Mouse (Mus musculus) CD4-positive helper T cell, adult 2 months (primary cell): Measurements from ENCODE around the gene Dnajc30.
"Not testable (repeated sequence)": the region's sequence is repeated elsewhere in the genome, so short reads cannot be mapped to it uniquely, and the experiment has no call there.

Experiments used
- DNase-seq: peaks from one replicate; pipeline ENCODE4 v3.0.0-alpha.2; 2012; ENCODE audit warnings: low read depth, missing footprints, low spot score

Gene Dnajc30

GRCm38 (mm10) chr5:135064382-135064766, 372 bp downstream of the Dnajc30 start:
- DNase-seq: no peak

GRCm38 (mm10) chr5:135064909-135065446, 976 bp downstream of the Dnajc30 start, which contains the start of gene Bud23:
TSS of gene Bud23 (minus strand) at chr5:135064959.
- not testable (repeated sequence) for DNase-seq

- no peak for DNase-seq
Measured at GRCm38 (mm10) chr5:135066008-135066407, 2.0 kb downstream of the Dnajc30 start.

- no peak for DNase-seq
Measured at GRCm38 (mm10) chr5:135070448-135070847, 6.4 kb downstream of the Dnajc30 start.

- DNase-seq: no peak
Measured at GRCm38 (mm10) chr5:135072061-135072460, 8.1 kb downstream of the Dnajc30 start.

- DNase-seq: no peak
Measured at GRCm38 (mm10) chr5:135072720-135073119, 8.7 kb downstream of the Dnajc30 start.

GRCm38 (mm10) chr5:135073349-135074150, 9.5 kb downstream of the Dnajc30 start:
- DNase-seq: no peak

- DNase-seq: no peak
Measured at GRCm38 (mm10) chr5:135075655-135076054, 11.7 kb downstream of the Dnajc30 start.

- DNase-seq: no peak
Measured at GRCm38 (mm10) chr5:135076368-135076767, 12.4 kb downstream of the Dnajc30 start.

- DNase-seq: no peak
Measured at GRCm38 (mm10) chr5:135076931-135077505, 13.0 kb downstream of the Dnajc30 start.

GRCm38 (mm10) chr5:135077564-135078481, 13.8 kb downstream of the Dnajc30 start, which contains the start of gene Vps37d:
TSS of gene Vps37d (minus strand) at chr5:135078266.
- peak; percentile 85 for DNase-seq

GRCm38 (mm10) chr5:135078482-135078810, 14.4 kb downstream of the Dnajc30 start:
- no peak for DNase-seq

GRCm38 (mm10) chr5:135079578-135079977, 15.6 kb downstream of the Dnajc30 start:
- no peak for DNase-seq

GRCm38 (mm10) chr5:135080539-135080938, 16.5 kb downstream of the Dnajc30 start:
- DNase-seq: no peak

GRCm38 (mm10) chr5:135086871-135087270, 22.9 kb downstream of the Dnajc30 start:
- no peak for DNase-seq

- DNase-seq: no peak
Measured at GRCm38 (mm10) chr5:135089653-135090052, 25.7 kb downstream of the Dnajc30 start, which contains the start of gene Mlxipl. TSS of gene Mlxipl (plus strand) at chr5:135089890.

- no peak for DNase-seq
Measured at GRCm38 (mm10) chr5:135100981-135101380, 37.0 kb downstream of the Dnajc30 start.

- DNase-seq: peak; percentile 42
Measured at GRCm38 (mm10) chr5:135103999-135104660, 40.1 kb downstream of the Dnajc30 start.

GRCm38 (mm10) chr5:135106758-135107256, 42.8 kb downstream of the Dnajc30 start:
- peak; percentile 87 for DNase-seq

- DNase-seq: peak; percentile 57
Measured at GRCm38 (mm10) chr5:135107521-135108501, 43.8 kb downstream of the Dnajc30 start.
